Mouse (Mus musculus): ENCODE measurements around the gene Kremen1. TPM values are rescaled to one million over a fixed set of nuclear protein-coding genes. Genes with fewer than 3 reads are reported as not detected.
A peak's percentile ranks its signal among the peaks of the same experiment; 100 is the strongest.

Kremen1 gene
- polyA plus RNA-seq, 1 experiment from 2014 or later, result 17.2 TPM

GRCm38 (mm10) chr11:5175141-5175540, 86.2 kb downstream of the Kremen1 start:
- Histone ChIP-seq H3K36me3 (ENCODE audit: control insufficient read depth, insufficient read depth, low read length) (no peaks in the 10 kb centered on the region), H3K9ac (ENCODE audit: low read depth, low read length) (no peak overlapping the region), H3K4me2 (replicated peaks; ENCODE audit: low read depth, low read length) (no peak overlapping the region), H3K4me3 (ENCODE audit: low read length) (no peak overlapping the region), H3K27me3 (ENCODE audit: control insufficient read depth, insufficient read depth, low read length) (no peaks in the 10 kb centered on the region), H3K27ac (ENCODE audit: low read depth, low read length) (no peak overlapping the region), H3K9me3 (ENCODE audit: control insufficient read depth, low read length) (no peaks in the 10 kb centered on the region), H3K4me1 (ENCODE audit: control insufficient read depth, insufficient read depth, low read length) (0 out of 2 replicates have a peak, but pooled peaks cover 4% of the 10 kb centered on the region)
- ATAC-seq (ENCODE audit: low FRiP score, low TSS enrichment), result no peak
- 91% methylated on average over 7 of the region's 7 CpGs for WGBS

- Histone ChIP-seq H3K9me3 (ENCODE audit: control insufficient read depth, low read length) (no peaks in the 10 kb centered on the region), H3K9ac (ENCODE audit: low read depth, low read length) (no peak overlapping the region), H3K4me1 (ENCODE audit: control insufficient read depth, insufficient read depth, low read length) (0 out of 2 replicates have a peak, but pooled peaks cover 4% of the 10 kb centered on the region), H3K4me3 (ENCODE audit: low read length) (no peak overlapping the region), H3K27ac (ENCODE audit: low read depth, low read length) (no peak overlapping the region), H3K36me3 (ENCODE audit: control insufficient read depth, insufficient read depth, low read length) (no peaks in the 10 kb centered on the region), H3K27me3 (ENCODE audit: control insufficient read depth, insufficient read depth, low read length) (no peaks in the 10 kb centered on the region), H3K4me2 (replicated peaks; ENCODE audit: low read depth, low read length) (no peak overlapping the region)
- 0 out of 2 replicates have a peak, but pooled peaks have one; percentile 29 for ATAC-seq (ENCODE audit: low FRiP score, low TSS enrichment)
- 50% methylated on average over 3 of the region's 3 CpGs for WGBS
Observed at GRCm38 (mm10) chr11:5172861-5173260, 88.5 kb downstream of the Kremen1 start.

- ATAC-seq (ENCODE audit: low FRiP score, low TSS enrichment), result no peak
- no peaks in the 10 kb centered on the region for H3K36me3 ChIP-seq (ENCODE audit: control insufficient read depth, insufficient read depth, low read length)
- no peak overlapping the region for H3K4me2 ChIP-seq (replicated peaks; ENCODE audit: low read depth, low read length)
- H3K27ac ChIP-seq (ENCODE audit: low read depth, low read length), result no peak overlapping the region
- no peaks in the 10 kb centered on the region for H3K9me3 ChIP-seq (ENCODE audit: control insufficient read depth, low read length)
- no peaks in the 10 kb centered on the region for H3K27me3 ChIP-seq (ENCODE audit: control insufficient read depth, insufficient read depth, low read length)
- no peak overlapping the region for H3K9ac ChIP-seq (ENCODE audit: low read depth, low read length)
- WGBS, result 70% methylated on average over 9 of the region's 9 CpGs
- peaks cover 6% of the 10 kb centered on the region for H3K4me1 ChIP-seq (ENCODE audit: control insufficient read depth, insufficient read depth, low read length)
- H3K4me3 ChIP-seq (ENCODE audit: low read length), result no peak overlapping the region
Observed at GRCm38 (mm10) chr11:5167311-5167710, 94.0 kb downstream of the Kremen1 start.

- 26% methylated on average over 7 of the region's 8 CpGs for WGBS
- H3K27ac ChIP-seq (ENCODE audit: low read depth, low read length), result peak overlapping the region; percentile 51; the same call in 1 of the 2 replicates
- H3K36me3 ChIP-seq (ENCODE audit: control insufficient read depth, insufficient read depth, low read length), result no peaks in the 10 kb centered on the region
- H3K4me2 ChIP-seq (replicated peaks; ENCODE audit: low read depth, low read length), result no peak overlapping the region
- peaks cover 6% of the 10 kb centered on the region for H3K4me1 ChIP-seq (ENCODE audit: control insufficient read depth, insufficient read depth, low read length)
- peak; percentile 58 for ATAC-seq (ENCODE audit: low FRiP score, low TSS enrichment)
- H3K9ac ChIP-seq (ENCODE audit: low read depth, low read length), result peak overlapping the region; percentile 28; the same call in 1 of the 2 replicates
- H3K9me3 ChIP-seq (ENCODE audit: control insufficient read depth, low read length), result no peaks in the 10 kb centered on the region
- H3K27me3 ChIP-seq (ENCODE audit: control insufficient read depth, insufficient read depth, low read length), result no peaks in the 10 kb centered on the region
- no peak overlapping the region for H3K4me3 ChIP-seq (ENCODE audit: low read length)
Observed at GRCm38 (mm10) chr11:5165471-5165916, 95.9 kb downstream of the Kremen1 start.

GRCm38 (mm10) chr11:5164310-5164709, 97.0 kb downstream of the Kremen1 start:
- WGBS, result 27% methylated on average over 8 of the region's 8 CpGs

GRCm38 (mm10) chr11:5163421-5163820, 97.9 kb downstream of the Kremen1 start:
- no peak overlapping the region for H3K9ac ChIP-seq (ENCODE audit: low read depth, low read length)
- H3K4me3 ChIP-seq (ENCODE audit: low read length), result no peak overlapping the region
- H3K4me2 ChIP-seq (replicated peaks; ENCODE audit: low read depth, low read length), result no peak overlapping the region
- no peaks in the 10 kb centered on the region for H3K36me3 ChIP-seq (ENCODE audit: control insufficient read depth, insufficient read depth, low read length)
- H3K4me1 ChIP-seq (ENCODE audit: control insufficient read depth, insufficient read depth, low read length), result peaks cover 6% of the 10 kb centered on the region
- H3K27me3 ChIP-seq (ENCODE audit: control insufficient read depth, insufficient read depth, low read length), result no peaks in the 10 kb centered on the region
- no peak overlapping the region for H3K27ac ChIP-seq (ENCODE audit: low read depth, low read length)
- 94% methylated on average over 8 of the region's 8 CpGs for WGBS
- ATAC-seq (ENCODE audit: low FRiP score, low TSS enrichment), result no peak
- no peaks in the 10 kb centered on the region for H3K9me3 ChIP-seq (ENCODE audit: control insufficient read depth, low read length)

More at GRCm38 (mm10) chr11:5164310-5164709, 97.0 kb downstream of the Kremen1 start:
- H3K4me1 ChIP-seq (ENCODE audit: control insufficient read depth, insufficient read depth, low read length), result peaks cover 6% of the 10 kb centered on the region
- H3K4me3 ChIP-seq (ENCODE audit: low read length), result no peak overlapping the region
- no peaks in the 10 kb centered on the region for H3K9me3 ChIP-seq (ENCODE audit: control insufficient read depth, low read length)
- no peaks in the 10 kb centered on the region for H3K36me3 ChIP-seq (ENCODE audit: control insufficient read depth, insufficient read depth, low read length)
- no peak for ATAC-seq (ENCODE audit: low FRiP score, low TSS enrichment)
- no peak overlapping the region for H3K9ac ChIP-seq (ENCODE audit: low read depth, low read length)
- H3K27ac ChIP-seq (ENCODE audit: low read depth, low read length), result no peak overlapping the region
- no peak overlapping the region for H3K4me2 ChIP-seq (replicated peaks; ENCODE audit: low read depth, low read length)
- no peaks in the 10 kb centered on the region for H3K27me3 ChIP-seq (ENCODE audit: control insufficient read depth, insufficient read depth, low read length)

- 77% methylated on average over 17 of the region's 17 CpGs for WGBS
- Histone ChIP-seq H3K4me1 (ENCODE audit: control insufficient read depth, insufficient read depth, low read length) (peaks cover 17% of the 10 kb centered on the region), H3K27me3 (ENCODE audit: control insufficient read depth, insufficient read depth, low read length) (no peaks in the 10 kb centered on the region), H3K27ac (ENCODE audit: low read depth, low read length) (no peak overlapping the region), H3K4me3 (ENCODE audit: low read length) (no peak overlapping the region), H3K9me3 (ENCODE audit: control insufficient read depth, low read length) (no peaks in the 10 kb centered on the region), H3K36me3 (ENCODE audit: control insufficient read depth, insufficient read depth, low read length) (no peaks in the 10 kb centered on the region), H3K9ac (ENCODE audit: low read depth, low read length) (no peak overlapping the region), H3K4me2 (replicated peaks; ENCODE audit: low read depth, low read length) (no peak overlapping the region)
- ATAC-seq (ENCODE audit: low FRiP score, low TSS enrichment), result no peak
Observed at GRCm38 (mm10) chr11:5160722-5161485, 100.5 kb downstream of the Kremen1 start.

GRCm38 (mm10) chr11:5158056-5158455, 103.3 kb downstream of the Kremen1 start:
- Histone ChIP-seq H3K4me1 (ENCODE audit: control insufficient read depth, insufficient read depth, low read length) (peaks cover 27% of the 10 kb centered on the region), H3K4me2 (replicated peaks; ENCODE audit: low read depth, low read length) (no peak overlapping the region), H3K36me3 (ENCODE audit: control insufficient read depth, insufficient read depth, low read length) (no peaks in the 10 kb centered on the region), H3K9ac (ENCODE audit: low read depth, low read length) (no peak overlapping the region), H3K27ac (ENCODE audit: low read depth, low read length) (no peak overlapping the region), H3K27me3 (ENCODE audit: control insufficient read depth, insufficient read depth, low read length) (no peaks in the 10 kb centered on the region), H3K4me3 (ENCODE audit: low read length) (no peak overlapping the region), H3K9me3 (ENCODE audit: control insufficient read depth, low read length) (no peaks in the 10 kb centered on the region)
- 63% methylated on average over 11 of the region's 11 CpGs for WGBS
- no peak for ATAC-seq (ENCODE audit: low FRiP score, low TSS enrichment)
